Mouse (Mus musculus) MEL (cell line): ENCODE measurements around the gene Sh3tc1. TPM values are rescaled to one million over a fixed set of nuclear protein-coding genes. Genes with fewer than 3 reads are reported as not detected.

ENCODE experiments used
- DNase-seq: peaks from one replicate; pipeline ENCODE4 v3.0.0; 2011; ENCODE audit warnings: low read depth, low spot score
- H3K27ac ChIP-seq: 2 replicates; pipeline ENCODE4 v1.5.1; 2012; ENCODE audit warnings: low read depth, mild to moderate bottlenecking, control low read depth, low read length, moderate library complexity; ENCODE audit not compliant: control insufficient read depth
- H3K27me3 ChIP-seq, 2 experiments: fragments of 150-350 bp in 1 of 2; sonication (generic) in 1 of 2; 2 replicates each; pipeline ENCODE4 v1.6.1; 2012; ENCODE audit warnings: low read length in 2 of 2, mild to moderate bottlenecking in 2 of 2, improper control_type of control experiment in 1 of 2, moderate library complexity in 1 of 2; ENCODE audit not compliant: insufficient read depth in 2 of 2, control insufficient read depth in 1 of 2
- H3K36me3 ChIP-seq, 2 experiments: 2 replicates each; pipeline ENCODE4 v1.6.1; 2012 to 2014; ENCODE audit warnings: low read length in 2 of 2, improper control_type of control experiment in 1 of 2, inconsistent platforms in 1 of 2, mild to moderate bottlenecking in 1 of 2; ENCODE audit not compliant: insufficient read depth in 2 of 2, control insufficient read depth in 1 of 2
- H3K4me1 ChIP-seq, 2 experiments: fragments of 150-350 bp in 1 of 2; sonication (generic) in 1 of 2; 2 replicates each; pipeline ENCODE4 v1.6.1; 2012; ENCODE audit warnings: low read length in 2 of 2, improper control_type of control experiment in 1 of 2, mild to moderate bottlenecking in 1 of 2; ENCODE audit not compliant: insufficient read depth in 2 of 2, control insufficient read depth in 1 of 2
- H3K4me3 ChIP-seq, 2 experiments: fragments of 150-350 bp in 1 of 2; sonication (generic) in 1 of 2; 2 replicates each; pipeline ENCODE4 v1.5.1; 2012; ENCODE audit warnings: low read depth in 2 of 2, low read length in 2 of 2, mild to moderate bottlenecking in 2 of 2, moderate library complexity in 2 of 2, control low read depth in 1 of 2, improper control_type of control experiment in 1 of 2; ENCODE audit not compliant: control insufficient read depth in 1 of 2, insufficient read depth in 1 of 2
- H3K79me2 ChIP-seq: 2 replicates; pipeline ENCODE4 v1.6.1; 2012; ENCODE audit warnings: mild to moderate bottlenecking, low read length, moderate library complexity; ENCODE audit not compliant: control insufficient read depth, poor library complexity, insufficient read depth
- H3K9ac ChIP-seq: 2 replicates; pipeline ENCODE4 v1.6.1; 2012; ENCODE audit warnings: low read depth, mild to moderate bottlenecking, control low read depth, low read length, moderate library complexity; ENCODE audit not compliant: control insufficient read depth, poor library complexity, severe bottlenecking
- H3K9me3 ChIP-seq: fragments of 150-350 bp; sonication (generic); replicated peaks from 2 replicates; pipeline ENCODE4 v1.6.1; 2012; ENCODE audit warnings: mild to moderate bottlenecking, low read length, improper control_type of control experiment, moderate library complexity; ENCODE audit not compliant: insufficient read depth
- BHLHE40 ChIP-seq: IDR thresholded peaks from 2 replicates; pipeline ENCODE4 v1.6.1; 2012; ENCODE audit warnings: low read depth, mild to moderate bottlenecking, inconsistent platforms, low read length, improper control_type of control experiment, borderline replicate concordance
- CHD1 ChIP-seq: IDR thresholded peaks from 2 replicates; pipeline ENCODE4 v1.6.1; 2012; ENCODE audit warnings: low read depth, mild to moderate bottlenecking, inconsistent platforms, low read length, improper control_type of control experiment
- CHD2 ChIP-seq: IDR thresholded peaks from 2 replicates; pipeline ENCODE4 v1.6.1; 2011; ENCODE audit warnings: low read length, improper control_type of control experiment
- GABPA ChIP-seq: IDR thresholded peaks from 2 replicates; pipeline ENCODE4 v1.6.1; 2012; ENCODE audit warnings: low read depth, mild to moderate bottlenecking, inconsistent platforms, low read length, improper control_type of control experiment, moderate library complexity
- GATA1 ChIP-seq: IDR thresholded peaks from 2 replicates; pipeline ENCODE4 v1.6.1; 2011; ENCODE audit warnings: low read depth, low read length, improper control_type of control experiment
- HCFC1 ChIP-seq: IDR thresholded peaks from 2 replicates; pipeline ENCODE4 v1.6.1; 2012; ENCODE audit warnings: low read depth, mild to moderate bottlenecking, inconsistent platforms, low read length, improper control_type of control experiment, moderate library complexity
- JUND ChIP-seq: IDR thresholded peaks from 2 replicates; pipeline ENCODE4 v1.6.1; 2011; ENCODE audit warnings: low read depth, mild to moderate bottlenecking, improper control_type of control experiment, low read length
- MAFK ChIP-seq: IDR thresholded peaks from 2 replicates; pipeline ENCODE4 v1.6.1; 2011; ENCODE audit warnings: low read depth, mild to moderate bottlenecking, low read length, improper control_type of control experiment, borderline replicate concordance
- MEF2A ChIP-seq: IDR thresholded peaks from 2 replicates; pipeline ENCODE4 v1.6.1; 2014; ENCODE audit warnings: low read depth, mild to moderate bottlenecking, inconsistent platforms, low read length, improper control_type of control experiment; ENCODE audit not compliant: poor library complexity, insufficient replicate concordance, severe bottlenecking; ENCODE audit errors: extremely low read depth
- MYB ChIP-seq: IDR thresholded peaks from 2 replicates; pipeline ENCODE4 v1.6.1; 2011; ENCODE audit warnings: mild to moderate bottlenecking, low read depth, low read length, improper control_type of control experiment
- NELFE ChIP-seq: IDR thresholded peaks from 2 replicates; pipeline ENCODE4 v1.6.1; 2011; ENCODE audit warnings: low read depth, low read length, improper control_type of control experiment
- NRF1 ChIP-seq: IDR thresholded peaks from 2 replicates; pipeline ENCODE4 v1.6.1; 2014; ENCODE audit warnings: low read depth, mild to moderate bottlenecking, inconsistent platforms, low read length, improper control_type of control experiment, moderate library complexity; ENCODE audit not compliant: poor library complexity, insufficient read depth, severe bottlenecking
- POLR2A ChIP-seq, 2 experiments: IDR thresholded peaks; 2 replicates each; pipeline ENCODE4 v1.6.1; 2011 to 2012; ENCODE audit warnings: low read length in 2 of 2, mild to moderate bottlenecking in 2 of 2, control low read depth in 1 of 2, improper control_type of control experiment in 1 of 2, low read depth in 1 of 2, moderate library complexity in 1 of 2; ENCODE audit not compliant: control insufficient read depth in 1 of 2, insufficient read depth in 1 of 2, poor library complexity in 1 of 2
- RAD21 ChIP-seq: IDR thresholded peaks from 2 replicates; pipeline ENCODE4 v1.6.1; 2011; ENCODE audit warnings: mild to moderate bottlenecking, low read depth, low read length, improper control_type of control experiment
- SIN3A ChIP-seq: IDR thresholded peaks from 2 replicates; pipeline ENCODE4 v1.6.1; 2012; ENCODE audit warnings: low read length, improper control_type of control experiment, inconsistent platforms
- TAL1 ChIP-seq: IDR thresholded peaks from 2 replicates; pipeline ENCODE4 v1.6.1; 2012; ENCODE audit warnings: mild to moderate bottlenecking, inconsistent platforms, low read length, moderate library complexity, mixed read lengths
- TBP ChIP-seq: IDR thresholded peaks from 2 replicates; pipeline ENCODE4 v1.8.0; 2011; ENCODE audit warnings: low read depth, low read length, improper control_type of control experiment
- UBTF ChIP-seq: IDR thresholded peaks from 2 replicates; pipeline ENCODE4 v1.6.1; 2012; ENCODE audit warnings: low read depth, mild to moderate bottlenecking, inconsistent platforms, low read length, improper control_type of control experiment, moderate library complexity, borderline replicate concordance; ENCODE audit not compliant: insufficient read depth
- USF1 ChIP-seq: IDR thresholded peaks from 2 replicates; pipeline ENCODE4 v1.6.1; 2014; ENCODE audit warnings: low read depth, mild to moderate bottlenecking, inconsistent platforms, low read length, improper control_type of control experiment, moderate library complexity
- USF2 ChIP-seq, 2 experiments: IDR thresholded peaks; 2 replicates each; pipeline ENCODE4 v1.6.1; 2011 to 2012; ENCODE audit warnings: improper control_type of control experiment in 2 of 2, low read length in 2 of 2, borderline replicate concordance in 1 of 2, inconsistent platforms in 1 of 2, low read depth in 1 of 2, mild to moderate bottlenecking in 1 of 2; ENCODE audit not compliant: insufficient read depth in 1 of 2
- polyA plus RNA-seq, 2 experiments: library from polyadenylated mRNA; stranded (reverse) in 1 of 2; unstranded in 1 of 2; fragments of >175 nt in 1 of 2; fragments of >200 nt in 1 of 2; gene quantifications; 2 replicates each; pipeline versions ENCODE4 v1.2.1 to v1.2.4; 2012; ENCODE audit warnings: low replicate concordance in 2 of 2, low read depth in 1 of 2; ENCODE audit not compliant: insufficient read length in 2 of 2, insufficient read depth in 1 of 2, missing spikeins in 1 of 2
- total RNA-seq: library from RNA; depleted of rRNA; stranded (reverse); fragments of 300-350 nt; gene quantifications from 2 replicates; pipeline ENCODE4 v1.2.3, GENCODE M21; 2012

Gene Sh3tc1
- total and polyA plus RNA-seq, 3 experiments: not detected

DNA sequence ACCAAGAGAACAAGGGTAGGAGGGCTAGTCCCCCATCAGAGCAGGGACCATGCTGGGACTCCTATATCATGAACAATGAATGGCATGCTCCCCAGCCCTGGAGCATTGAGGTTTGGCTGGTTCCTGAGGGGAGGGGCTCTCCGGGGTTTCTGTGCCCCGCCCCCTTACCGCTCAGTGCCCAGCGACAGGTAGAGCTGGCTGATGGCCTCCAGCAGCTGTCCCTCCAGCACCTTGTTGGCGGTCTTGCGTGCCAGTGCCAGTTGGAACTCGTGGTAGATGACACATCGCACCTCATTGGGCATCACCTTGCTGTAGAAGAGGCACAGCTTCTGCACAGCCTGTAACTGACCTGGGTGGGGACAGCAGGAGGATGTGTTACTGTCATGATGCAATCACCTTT lies 36.6 kb downstream of the Sh3tc1 start:
- Histone ChIP-seq H3K9me3 (no peaks in the 10 kb centered on the region), H3K4me1 (no peaks in the 10 kb centered on the region), H3K27ac (no peak overlapping the region), H3K79me2 (no peaks in the 10 kb centered on the region), H3K9ac (no peak overlapping the region), H3K4me3 (no peak overlapping the region), H3K36me3 (no peaks in the 10 kb centered on the region), H3K27me3 (no peaks in the 10 kb centered on the region)
- no peak for DNase-seq
- TF ChIP-seq USF1 (no peak), CHD2 (no peak), TAL1 (no peak), POLR2A (IDR thresholded peaks at IDR 0.05; ENCODE audit: control insufficient read depth in 1 of 2, insufficient read depth in 1 of 2, low read depth in 1 of 2, low read length in 2 of 2, poor library complexity in 1 of 2) (no peak), MEF2A (no peak), MYB (no peak), USF2 (IDR thresholded peaks at IDR 0.05; ENCODE audit: borderline replicate concordance in 1 of 2, insufficient read depth in 1 of 2, low read depth in 1 of 2, low read length in 2 of 2) (no peak), UBTF (no peak), GATA1 (no peak), BHLHE40 (no peak), MAFK (no peak), GABPA (no peak), CHD1 (no peak), NRF1 (no peak), TBP (no peak)

- Histone ChIP-seq H3K27ac (no peak overlapping the region), H3K9me3 (no peaks in the 10 kb centered on the region), H3K9ac (no peak overlapping the region), H3K4me3 (no peak overlapping the region), H3K79me2 (no peaks in the 10 kb centered on the region), H3K4me1 (no peaks in the 10 kb centered on the region), H3K36me3 (no peaks in the 10 kb centered on the region), H3K27me3 (no peaks in the 10 kb centered on the region)
- TF ChIP-seq NELFE: no peak
- TF ChIP-seq MEF2A: no peak
- TF ChIP-seq SIN3A: no peak
- no peak for TF ChIP-seq USF1
- no peak for TF ChIP-seq JUND
- no peak for TF ChIP-seq RAD21
- no peak for TF ChIP-seq HCFC1
- TF ChIP-seq CHD2: no peak
- no peak for TF ChIP-seq POLR2A (IDR thresholded peaks at IDR 0.05; ENCODE audit: control insufficient read depth in 1 of 2, insufficient read depth in 1 of 2, low read depth in 1 of 2, low read length in 2 of 2, poor library complexity in 1 of 2)
- no peak for DNase-seq
These were observed 37.1 kb downstream of the Sh3tc1 start for GRCm38 (mm10) chr5:35702582-35703140.
